Mouse (Mus musculus): ENCODE results near the gene Gpx6. TPM values are rescaled to one million over a fixed set of nuclear protein-coding genes. Genes with fewer than 3 reads are reported as not detected.

Gene Gpx6
- polyA plus RNA-seq (2012; rRNA removed) = 73.9 and 120 TPM in 2 replicates

GRCm38 (mm10) chr13:21311926-21312325 is at the start of gene Gpx6:
Gpx6 (plus strand) TSS chr13:21312125.
- H3K27ac ChIP-seq (ENCODE audit: control insufficient read depth, insufficient read depth, low read depth, low read length) = no peak within 1 kb of the TSS
- TF ChIP-seq POLR2A (IDR thresholded peaks at IDR 0.05; ENCODE audit: control insufficient read depth, low read depth, low read length) (no peak), CTCF (IDR thresholded peaks at IDR 0.05; ENCODE audit: control insufficient read depth, insufficient read depth, insufficient replicate concordance, low read depth, low read length) (no peak)
- H3K36me3 ChIP-seq (ENCODE audit: control insufficient read depth, insufficient read depth, low read length) = no peaks in the 10 kb centered on the region
- no peaks in the 10 kb centered on the region for H3K4me1 ChIP-seq (ENCODE audit: control insufficient read depth, insufficient read depth, low read length)
- no peak within 1 kb of the TSS for H3K4me3 ChIP-seq (ENCODE audit: control insufficient read depth, low read depth, low read length)
- no peaks in the 10 kb centered on the region for H3K27me3 ChIP-seq (ENCODE audit: control insufficient read depth, insufficient read depth, low read length)

DNA sequence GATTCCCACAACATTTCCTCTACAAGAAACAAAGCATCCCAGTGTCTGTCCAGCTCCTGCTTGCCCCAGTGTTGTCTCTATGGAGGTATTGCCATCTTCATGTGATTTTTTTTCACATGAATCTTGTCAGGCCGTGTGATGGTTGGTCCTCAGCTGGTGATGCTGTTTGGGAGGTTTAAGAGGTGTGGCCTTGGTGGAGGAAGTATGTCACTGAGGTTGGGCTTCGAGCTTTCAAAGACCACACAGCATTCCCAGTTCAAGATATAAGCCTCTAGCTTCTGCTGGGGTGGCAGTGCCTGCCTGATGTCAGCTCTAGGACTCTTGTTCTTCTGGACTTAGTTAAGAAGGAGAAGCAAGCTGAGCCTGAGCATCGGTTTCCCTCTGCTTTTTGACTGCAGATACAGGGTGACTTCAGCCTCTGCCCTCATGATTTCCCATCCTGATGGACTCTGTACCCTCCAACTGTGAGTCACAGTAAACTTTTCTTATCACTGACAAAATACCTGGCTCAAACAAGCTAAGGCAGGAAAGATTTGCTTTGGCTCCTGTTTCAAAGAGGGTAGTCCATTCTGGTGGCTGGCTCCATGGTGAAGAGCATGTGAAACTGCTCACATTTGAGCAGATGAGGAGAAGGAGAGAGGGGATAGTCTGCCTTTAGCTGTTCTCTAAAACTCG is 49.0 kb upstream of the Gpx6 start:
- TF ChIP-seq POLR2A (IDR thresholded peaks at IDR 0.05; ENCODE audit: control insufficient read depth, low read depth, low read length) (no peak), CTCF (IDR thresholded peaks at IDR 0.05; ENCODE audit: control insufficient read depth, insufficient read depth, insufficient replicate concordance, low read depth, low read length) (no peak)
- no peaks in the 10 kb centered on the region for H3K4me1 ChIP-seq (ENCODE audit: control insufficient read depth, insufficient read depth, low read length)
- H3K4me3 ChIP-seq (ENCODE audit: control insufficient read depth, low read depth, low read length) = no peak overlapping the region
- H3K36me3 ChIP-seq (ENCODE audit: control insufficient read depth, insufficient read depth, low read length) = no peaks in the 10 kb centered on the region
- no peak overlapping the region for H3K27ac ChIP-seq (ENCODE audit: control insufficient read depth, insufficient read depth, low read depth, low read length)
- no peaks in the 10 kb centered on the region for H3K27me3 ChIP-seq (ENCODE audit: control insufficient read depth, insufficient read depth, low read length)

DNA sequence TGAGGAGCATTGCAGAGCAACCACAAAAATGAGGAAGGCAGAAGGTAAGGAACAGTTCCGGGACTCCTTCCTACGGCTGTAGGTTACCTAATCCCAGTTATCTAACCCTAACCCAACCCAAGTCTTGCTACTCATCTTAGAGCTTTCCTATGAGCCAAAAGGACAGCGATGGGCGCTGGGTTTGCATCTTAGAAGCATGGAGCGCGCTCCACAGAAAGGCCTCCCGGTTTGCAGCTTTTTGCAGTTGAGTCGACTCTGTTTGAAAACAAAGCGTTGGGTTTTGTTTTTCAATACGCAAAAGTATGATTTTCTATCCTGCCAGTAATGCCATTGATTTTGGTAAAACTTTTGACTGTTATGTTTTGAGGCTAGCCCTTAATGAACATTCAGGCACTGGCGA is 48.0 kb upstream of the Gpx6 start:
- H3K27ac ChIP-seq (ENCODE audit: control insufficient read depth, insufficient read depth, low read depth, low read length) = no peak overlapping the region
- H3K4me3 ChIP-seq (ENCODE audit: control insufficient read depth, low read depth, low read length) = no peak overlapping the region
- no peaks in the 10 kb centered on the region for H3K27me3 ChIP-seq (ENCODE audit: control insufficient read depth, insufficient read depth, low read length)
- no peaks in the 10 kb centered on the region for H3K36me3 ChIP-seq (ENCODE audit: control insufficient read depth, insufficient read depth, low read length)
- TF ChIP-seq POLR2A (IDR thresholded peaks at IDR 0.05; ENCODE audit: control insufficient read depth, low read depth, low read length) = no peak
- TF ChIP-seq CTCF (IDR thresholded peaks at IDR 0.05; ENCODE audit: control insufficient read depth, insufficient read depth, insufficient replicate concordance, low read depth, low read length) = no peak
- H3K4me1 ChIP-seq (ENCODE audit: control insufficient read depth, insufficient read depth, low read length) = no peaks in the 10 kb centered on the region

GRCm38 (mm10) chr13:21264366-21264765 is 47.6 kb upstream of the Gpx6 start:
- H3K4me1 ChIP-seq (ENCODE audit: control insufficient read depth, insufficient read depth, low read length) = no peaks in the 10 kb centered on the region
- H3K4me3 ChIP-seq (ENCODE audit: control insufficient read depth, low read depth, low read length) = no peak overlapping the region
- no peak for TF ChIP-seq POLR2A (IDR thresholded peaks at IDR 0.05; ENCODE audit: control insufficient read depth, low read depth, low read length)
- no peak for TF ChIP-seq CTCF (IDR thresholded peaks at IDR 0.05; ENCODE audit: control insufficient read depth, insufficient read depth, insufficient replicate concordance, low read depth, low read length)
- H3K27ac ChIP-seq (ENCODE audit: control insufficient read depth, insufficient read depth, low read depth, low read length) = no peak overlapping the region
- no peaks in the 10 kb centered on the region for H3K27me3 ChIP-seq (ENCODE audit: control insufficient read depth, insufficient read depth, low read length)
- H3K36me3 ChIP-seq (ENCODE audit: control insufficient read depth, insufficient read depth, low read length) = no peaks in the 10 kb centered on the region

DNA sequence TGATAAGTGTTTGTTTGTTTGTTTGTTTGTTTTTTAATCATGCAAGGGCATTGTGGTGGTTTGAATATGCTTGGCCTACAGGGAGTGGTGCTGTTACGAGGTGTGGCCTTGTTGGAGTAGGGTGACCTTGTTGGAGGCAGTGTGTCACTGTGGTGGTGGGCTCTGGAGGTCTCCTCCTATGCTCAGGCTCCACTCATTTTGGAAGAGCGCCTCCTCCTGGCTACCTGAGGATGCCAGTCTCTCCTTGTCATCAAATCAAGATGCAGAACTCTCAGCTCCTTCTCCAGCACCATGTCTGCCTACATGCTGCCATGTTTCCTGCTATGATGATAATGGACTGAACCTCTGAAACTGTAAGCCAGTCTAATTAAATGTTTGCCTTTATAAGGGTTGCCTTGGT is 46.2 kb upstream of the Gpx6 start:
- TF ChIP-seq POLR2A (IDR thresholded peaks at IDR 0.05; ENCODE audit: control insufficient read depth, low read depth, low read length) (no peak), CTCF (IDR thresholded peaks at IDR 0.05; ENCODE audit: control insufficient read depth, insufficient read depth, insufficient replicate concordance, low read depth, low read length) (no peak)
- no peak overlapping the region for H3K27ac ChIP-seq (ENCODE audit: control insufficient read depth, insufficient read depth, low read depth, low read length)
- H3K4me3 ChIP-seq (ENCODE audit: control insufficient read depth, low read depth, low read length) = no peak overlapping the region
- H3K36me3 ChIP-seq (ENCODE audit: control insufficient read depth, insufficient read depth, low read length) = no peaks in the 10 kb centered on the region
- no peaks in the 10 kb centered on the region for H3K27me3 ChIP-seq (ENCODE audit: control insufficient read depth, insufficient read depth, low read length)
- H3K4me1 ChIP-seq (ENCODE audit: control insufficient read depth, insufficient read depth, low read length) = no peaks in the 10 kb centered on the region

DNA sequence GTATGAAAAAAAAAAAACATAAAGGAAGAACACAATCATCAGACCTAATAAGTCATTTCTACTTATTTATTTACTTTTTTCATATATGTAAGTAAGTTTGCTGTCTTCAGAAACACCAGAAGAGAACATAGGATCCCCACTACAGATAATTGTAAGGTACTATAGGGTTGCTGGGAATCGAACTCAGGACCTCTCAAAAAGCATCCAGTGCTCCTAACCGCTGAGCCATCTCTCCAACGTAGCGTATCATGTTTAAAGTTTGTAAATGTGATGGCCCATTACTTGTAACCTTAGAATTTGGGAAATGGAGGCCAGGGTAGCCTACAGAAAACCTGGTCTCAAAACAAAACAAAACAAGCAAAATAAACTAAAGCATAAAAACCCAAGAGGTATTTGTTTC is 44.4 kb upstream of the Gpx6 start:
- TF ChIP-seq CTCF (IDR thresholded peaks at IDR 0.05; ENCODE audit: control insufficient read depth, insufficient read depth, insufficient replicate concordance, low read depth, low read length) (no peak), POLR2A (IDR thresholded peaks at IDR 0.05; ENCODE audit: control insufficient read depth, low read depth, low read length) (no peak)
- Histone ChIP-seq H3K4me3 (ENCODE audit: control insufficient read depth, low read depth, low read length) (no peak overlapping the region), H3K27ac (ENCODE audit: control insufficient read depth, insufficient read depth, low read depth, low read length) (no peak overlapping the region), H3K36me3 (ENCODE audit: control insufficient read depth, insufficient read depth, low read length) (no peaks in the 10 kb centered on the region), H3K27me3 (ENCODE audit: control insufficient read depth, insufficient read depth, low read length) (no peaks in the 10 kb centered on the region), H3K4me1 (ENCODE audit: control insufficient read depth, insufficient read depth, low read length) (no peaks in the 10 kb centered on the region)

GRCm38 (mm10) chr13:21268262-21268661 is 43.7 kb upstream of the Gpx6 start:
- H3K4me3 ChIP-seq (ENCODE audit: control insufficient read depth, low read depth, low read length) = no peak overlapping the region
- no peak for TF ChIP-seq CTCF (IDR thresholded peaks at IDR 0.05; ENCODE audit: control insufficient read depth, insufficient read depth, insufficient replicate concordance, low read depth, low read length)
- no peak for TF ChIP-seq POLR2A (IDR thresholded peaks at IDR 0.05; ENCODE audit: control insufficient read depth, low read depth, low read length)
- no peaks in the 10 kb centered on the region for H3K36me3 ChIP-seq (ENCODE audit: control insufficient read depth, insufficient read depth, low read length)
- no peaks in the 10 kb centered on the region for H3K27me3 ChIP-seq (ENCODE audit: control insufficient read depth, insufficient read depth, low read length)
- no peak overlapping the region for H3K27ac ChIP-seq (ENCODE audit: control insufficient read depth, insufficient read depth, low read depth, low read length)
- H3K4me1 ChIP-seq (ENCODE audit: control insufficient read depth, insufficient read depth, low read length) = no peaks in the 10 kb centered on the region

All from testis, adult 2 months (tissue).